Mouse (Mus musculus) limb, embryonic 14.5 days (tissue): ENCODE data around the gene Sema3f. TPM values are rescaled to one million over a fixed set of nuclear protein-coding genes. Genes with fewer than 3 reads are reported as not detected.
"Not testable (repeated sequence)": the region's sequence is repeated elsewhere in the genome, so short reads cannot be mapped to it uniquely, and the experiment has no call there.

ENCODE experiments used
- ATAC-seq: fragments of 200-750 bp; cut with Nextera tagmentation; 2 replicates; pipeline ENCODE4 v1.8.0; 2017; ENCODE audit warnings: low read depth, moderate number of reproducible peaks, moderate TSS enrichment; ENCODE audit not compliant: low FRiP score
- DNase-seq: peaks from one replicate; pipeline ENCODE4 v3.0.0-alpha.2; 2015; ENCODE audit warnings: low spot score
- H3K27ac ChIP-seq: fragments of 300-500 bp; sonication (generic); replicated peaks from 2 replicates; pipeline ENCODE4 v1.5.1; 2014; ENCODE audit warnings: low read depth, mild to moderate bottlenecking, low read length, moderate library complexity, mixed read lengths
- H3K27me3 ChIP-seq: fragments of 300-500 bp; sonication (generic); 2 replicates; pipeline ENCODE4 v1.6.1; 2014; ENCODE audit warnings: low read length, mixed read lengths; ENCODE audit not compliant: control insufficient read depth, insufficient read depth
- H3K36me3 ChIP-seq: fragments of 300-500 bp; sonication (generic); 2 replicates; pipeline ENCODE4 v1.6.1; 2014; ENCODE audit warnings: mild to moderate bottlenecking, low read length, moderate library complexity, mixed read lengths; ENCODE audit not compliant: control insufficient read depth, insufficient read depth
- H3K4me1 ChIP-seq: fragments of 300-500 bp; sonication (generic); 2 replicates; pipeline ENCODE4 v1.6.1; 2014; ENCODE audit warnings: antibody characterized with exemption, low read length, mixed read lengths; ENCODE audit not compliant: control insufficient read depth, insufficient read depth
- H3K4me2 ChIP-seq: fragments of 300-500 bp; sonication (generic); replicated peaks from 2 replicates; pipeline ENCODE4 v1.6.1; 2014; ENCODE audit warnings: low read depth, mild to moderate bottlenecking, low read length, moderate library complexity; ENCODE audit not compliant: severe bottlenecking
- H3K4me3 ChIP-seq: fragments of 300-500 bp; sonication (generic); replicated peaks from 2 replicates; pipeline ENCODE4 v1.5.1; 2014; ENCODE audit warnings: low read length
- H3K9ac ChIP-seq: fragments of 300-500 bp; sonication (generic); 2 replicates; pipeline ENCODE4 v1.6.1; 2014; ENCODE audit warnings: mild to moderate bottlenecking, low read depth, low read length, moderate library complexity; ENCODE audit not compliant: severe bottlenecking
- H3K9me3 ChIP-seq: fragments of 300-500 bp; sonication (generic); 2 replicates; pipeline ENCODE4 v1.6.1; 2016; ENCODE audit warnings: low read length; ENCODE audit not compliant: control insufficient read depth
- POLR2A ChIP-seq: fragments of 200-500 bp; IDR thresholded peaks from 2 replicates; pipeline ENCODE4 v1.8.0; 2012; ENCODE audit warnings: inconsistent platforms, mild to moderate bottlenecking, moderate library complexity, borderline replicate concordance; ENCODE audit not compliant: insufficient read depth, insufficient read length; ENCODE audit errors: extremely low read depth
- WGBS: fragments of 180-500 bp; shearing (Covaris S2); extraction: QIAGEN DNeasy Blood & Tissue Kit; methylation state at CpG from one replicate; pipeline ENCODE4 v1.1.7; 2014; 5-methylcytosine and 5-hydroxymethylcytosine counted together
- polyA plus RNA-seq, 2 experiments: library from polyadenylated mRNA; depleted of rRNA in 1 of 2; stranded (reverse) in 1 of 2; unstranded in 1 of 2; fragments of >200 nt; fragmentation: Nextera tagmentation in 1 of 2; extraction: Ambion mirVana in 1 of 2; gene quantifications; 2 replicates each; pipeline versions ENCODE4 v1.2.1 to v1.2.3; 2012 to 2014

Sema3f gene
- polyA plus RNA-seq, 2 experiments, result 48.8 to 228 TPM

DNA sequence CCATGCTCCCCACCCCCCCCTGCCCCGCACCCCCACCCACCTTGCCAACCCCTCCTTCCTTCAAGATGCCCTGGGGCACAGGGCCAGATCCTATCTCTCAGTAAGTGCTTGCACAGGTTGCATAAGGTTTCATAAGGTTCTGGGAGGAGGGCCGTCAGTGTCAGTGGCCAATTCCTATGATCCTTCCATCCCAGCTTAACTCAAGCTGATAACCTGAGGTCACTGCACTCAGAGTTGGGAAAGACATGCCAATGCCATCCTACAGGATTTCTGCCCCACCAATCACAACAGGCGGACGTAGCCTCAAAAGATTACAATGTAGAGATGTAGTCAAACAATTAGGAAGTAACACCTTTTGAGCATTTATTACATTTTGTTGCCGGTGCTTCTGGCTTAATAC lies 21.9 kb downstream of the Sema3f start:
- Histone ChIP-seq H3K4me2 (no peak overlapping the region), H3K27me3 (no peaks in the 10 kb centered on the region), H3K27ac (no peak overlapping the region), H3K36me3 (peaks cover 91% of the 10 kb centered on the region), H3K4me3 (no peak overlapping the region), H3K4me1 (no peaks in the 10 kb centered on the region), H3K9me3 (no peaks in the 10 kb centered on the region), H3K9ac (no peak overlapping the region)
- DNase-seq, result no peak
- WGBS, result 79% methylated on average over 5 of the region's 5 CpGs
- ATAC-seq, result no peak
- TF ChIP-seq POLR2A, result no peak

DNA sequence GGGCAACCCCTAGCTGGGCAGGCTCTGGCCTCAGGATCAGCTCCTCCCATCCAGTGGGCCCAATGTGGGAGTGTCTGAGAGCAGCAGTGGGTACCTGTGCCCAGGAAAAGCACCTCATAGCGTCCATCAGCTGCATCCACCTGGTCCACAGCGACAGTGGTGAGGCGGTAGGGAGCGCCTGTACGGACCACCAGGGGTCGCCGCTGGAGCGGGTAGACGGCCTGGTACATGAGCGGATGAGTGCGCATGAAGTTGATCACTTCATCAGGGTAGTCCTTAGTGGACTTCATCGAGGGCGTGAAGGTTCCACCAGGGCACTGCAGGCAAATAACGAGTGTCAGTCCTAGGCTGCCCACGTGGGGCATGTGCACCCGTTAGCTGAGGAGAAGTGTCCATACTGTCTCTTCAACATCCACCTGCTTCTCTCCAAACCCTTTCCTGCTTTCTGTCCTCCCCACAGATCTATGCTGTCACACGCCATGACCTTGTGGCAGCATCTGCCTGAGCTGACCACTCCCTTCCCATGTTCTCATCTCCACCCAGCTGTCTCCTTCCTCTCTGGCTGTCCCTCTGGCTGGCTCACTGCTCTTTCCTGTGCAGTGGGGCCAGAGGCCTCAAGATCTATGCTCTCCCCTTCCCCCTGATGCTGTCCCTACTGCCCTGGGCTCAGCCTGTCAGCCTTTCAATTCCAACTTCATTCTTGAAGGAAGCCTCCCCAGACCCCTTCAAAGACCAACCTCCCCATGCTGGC lies 24.9 kb downstream of the Sema3f start:
- no peak for TF ChIP-seq POLR2A
- H3K9ac ChIP-seq, result no peak overlapping the region
- peaks cover 86% of the 10 kb centered on the region for H3K36me3 ChIP-seq
- no peak overlapping the region for H3K4me2 ChIP-seq
- no peaks in the 10 kb centered on the region for H3K27me3 ChIP-seq
- H3K9me3 ChIP-seq, result no peaks in the 10 kb centered on the region
- DNase-seq (no peak), ATAC-seq (peak; percentile 64; the same call in 1 of the 2 replicates)
- no peak overlapping the region for H3K4me3 ChIP-seq
- H3K27ac ChIP-seq, result no peak overlapping the region
- no peaks in the 10 kb centered on the region for H3K4me1 ChIP-seq
- 35% methylated on average over 17 of the region's 17 CpGs for WGBS

DNA sequence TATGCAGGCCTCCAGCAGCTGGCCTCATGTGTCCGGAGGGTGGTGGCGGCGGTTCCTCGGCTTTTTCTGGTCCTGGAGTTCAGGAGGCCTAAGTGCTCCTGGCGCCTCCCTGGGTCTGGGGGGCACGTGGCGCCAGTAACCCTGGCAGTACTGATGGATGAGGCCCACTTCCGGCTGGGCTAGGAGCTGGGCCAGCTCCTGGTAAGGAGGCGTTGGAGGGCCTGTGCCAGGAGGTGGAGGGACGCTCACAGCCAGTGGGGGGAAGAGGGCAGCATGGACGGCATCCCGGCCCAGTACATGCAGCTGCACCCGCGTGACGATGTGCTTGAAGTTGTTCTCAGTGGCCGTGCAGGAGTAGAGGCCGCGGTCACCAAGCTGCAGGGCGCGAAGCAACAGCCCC lies 27.9 kb downstream of the Sema3f start:
- H3K4me3 ChIP-seq, result no peak overlapping the region
- WGBS, result 75% methylated on average over 15 of the region's 20 CpGs
- no peak overlapping the region for H3K9ac ChIP-seq
- DNase-seq (no peak), ATAC-seq (no peak)
- no peak for TF ChIP-seq POLR2A
- H3K9me3 ChIP-seq, result no peaks in the 10 kb centered on the region
- H3K4me1 ChIP-seq, result no peaks in the 10 kb centered on the region
- H3K36me3 ChIP-seq, result peaks cover 57% of the 10 kb centered on the region
- H3K27me3 ChIP-seq, result peaks cover 4% of the 10 kb centered on the region
- H3K27ac ChIP-seq, result no peak overlapping the region
- no peak overlapping the region for H3K4me2 ChIP-seq

DNA sequence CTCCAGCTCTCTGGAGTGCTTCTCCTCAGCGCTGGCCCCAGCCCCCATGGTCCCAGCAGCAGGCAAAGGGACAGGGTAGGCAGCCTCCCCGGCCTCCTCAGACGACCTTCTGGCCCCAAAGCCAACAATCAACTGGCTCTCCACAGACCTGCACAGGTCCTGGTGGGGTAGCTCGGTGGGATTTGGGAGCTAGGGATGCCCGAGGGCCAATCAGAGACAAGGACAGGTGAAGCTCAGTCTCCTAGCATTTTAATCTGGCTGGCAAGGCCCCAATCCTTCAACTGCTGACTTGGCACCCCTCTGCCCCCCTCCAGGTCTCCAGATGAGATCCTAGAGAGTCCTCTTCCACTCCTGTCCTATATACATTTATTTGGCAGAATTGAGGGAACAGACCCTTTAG lies 30.8 kb downstream of the Sema3f start, which contains the start of gene Gnat1:
Gene Gnat1 (minus strand): TSS at position 212 of the 400 bp plus-strand sequence.
- H3K9ac ChIP-seq, result no peak within 1 kb of the TSS

DNA sequence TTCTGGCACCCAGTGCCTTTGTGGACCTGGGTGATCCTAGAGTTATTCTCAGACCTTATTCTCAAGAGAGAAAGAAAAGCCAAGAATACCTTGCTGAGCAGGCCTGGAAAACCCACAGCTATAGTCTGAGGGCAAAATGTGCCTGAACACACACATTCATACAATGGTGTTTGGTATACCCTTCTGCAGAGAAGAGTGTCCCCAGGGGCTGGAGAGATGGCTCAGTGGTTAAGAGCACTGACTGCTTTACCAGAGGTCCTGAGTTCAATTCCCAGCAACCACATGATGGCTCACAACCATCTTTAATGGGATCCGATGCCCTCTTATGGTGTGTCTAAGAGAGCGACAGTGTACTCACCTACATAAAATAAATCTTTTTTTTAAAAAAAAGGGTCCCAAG lies 31.4 kb downstream of the Sema3f start:
- H3K9ac ChIP-seq, result no peak overlapping the region
- DNase-seq (no peak), ATAC-seq (no peak)
- no peak overlapping the region for H3K27ac ChIP-seq
- no peak for TF ChIP-seq POLR2A
- peaks cover 4% of the 10 kb centered on the region; the same call in 1 of the 2 replicates for H3K4me1 ChIP-seq
- 86% methylated on average over 2 of the region's 2 CpGs for WGBS
- no peak overlapping the region for H3K4me2 ChIP-seq
- H3K9me3 ChIP-seq, result no peaks in the 10 kb centered on the region
- H3K36me3 ChIP-seq, result peaks cover 25% of the 10 kb centered on the region
- H3K27me3 ChIP-seq, result peaks cover 28% of the 10 kb centered on the region
- H3K4me3 ChIP-seq, result no peak overlapping the region

More for the DNA sequence above, 30.8 kb downstream of the Sema3f start, which contains the start of gene Gnat1:
- DNase-seq (no peak), ATAC-seq (no peak)
- no peak within 1 kb of the TSS for H3K4me2 ChIP-seq
- TF ChIP-seq POLR2A, result no peak
- 48% methylated on average over 5 of the region's 5 CpGs for WGBS
- no peak within 1 kb of the TSS for H3K4me3 ChIP-seq
- H3K4me1 ChIP-seq, result peaks cover 4% of the 10 kb centered on the region; the same call in 1 of the 2 replicates
- H3K36me3 ChIP-seq, result peaks cover 31% of the 10 kb centered on the region
- peaks cover 28% of the 10 kb centered on the region for H3K27me3 ChIP-seq
- no peaks in the 10 kb centered on the region for H3K9me3 ChIP-seq
- no peak within 1 kb of the TSS for H3K27ac ChIP-seq

DNA sequence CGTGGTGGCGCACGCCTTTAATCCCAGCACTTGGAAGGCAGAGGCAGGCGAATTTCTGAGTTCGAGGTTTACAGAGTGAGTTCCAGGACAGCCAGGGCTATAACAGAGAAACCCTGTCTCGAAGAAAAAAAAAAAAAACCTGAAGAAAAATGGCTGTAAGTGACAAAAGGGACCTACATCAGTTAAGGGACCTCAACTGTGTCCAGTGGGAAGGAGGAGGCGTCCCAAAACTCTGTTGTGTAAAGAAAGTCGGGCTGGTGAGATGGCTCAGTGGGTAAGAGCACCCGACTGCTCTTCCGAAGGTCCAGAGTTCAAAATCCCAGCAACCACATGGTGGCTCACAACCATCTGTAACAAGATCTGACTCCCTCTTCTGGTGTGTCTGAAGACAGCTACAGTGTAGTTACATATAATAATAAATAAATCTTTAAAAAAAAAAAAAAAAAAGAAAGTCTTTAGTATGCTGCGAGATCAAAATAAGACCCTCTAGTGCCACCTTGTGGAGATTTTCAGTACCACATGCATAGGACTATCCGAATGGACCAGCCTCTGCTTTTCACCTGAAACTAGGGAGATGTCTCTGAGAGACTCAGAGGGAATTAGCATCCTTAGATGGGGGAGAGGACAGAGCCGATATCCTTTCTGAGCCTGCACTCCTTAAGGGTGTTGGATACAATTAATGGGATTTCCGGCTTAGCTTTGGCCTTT lies 32.3 kb downstream of the Sema3f start:
- not testable (repeated sequence) for ATAC-seq, H3K4me3 ChIP-seq, H3K4me2 ChIP-seq, H3K27ac ChIP-seq, H3K4me1 ChIP-seq, H3K9ac ChIP-seq, H3K9me3 ChIP-seq
- peak; percentile 90 for DNase-seq
- WGBS, result 39% methylated on average over 14 of the region's 14 CpGs
- H3K36me3 ChIP-seq, result peaks cover 16% of the 10 kb centered on the region
- peaks cover 28% of the 10 kb centered on the region for H3K27me3 ChIP-seq
